Mouse (Mus musculus) ES-Bruce4 (cell line): ENCODE measurements around the gene Larp1.

ENCODE experiments used
- CTCF ChIP-seq: IDR thresholded peaks from one replicate; pipeline ENCODE4 v1.8.1; 2011; ENCODE audit warnings: low read depth, low read length
- EP300 ChIP-seq: IDR thresholded peaks from 2 replicates; pipeline ENCODE4 v1.6.1; 2011; ENCODE audit warnings: low read depth, low read length; ENCODE audit not compliant: insufficient read depth
- POLR2A ChIP-seq: IDR thresholded peaks from one replicate; pipeline ENCODE4 v1.8.1; 2011; ENCODE audit warnings: low read length; ENCODE audit not compliant: insufficient read depth

DNA sequence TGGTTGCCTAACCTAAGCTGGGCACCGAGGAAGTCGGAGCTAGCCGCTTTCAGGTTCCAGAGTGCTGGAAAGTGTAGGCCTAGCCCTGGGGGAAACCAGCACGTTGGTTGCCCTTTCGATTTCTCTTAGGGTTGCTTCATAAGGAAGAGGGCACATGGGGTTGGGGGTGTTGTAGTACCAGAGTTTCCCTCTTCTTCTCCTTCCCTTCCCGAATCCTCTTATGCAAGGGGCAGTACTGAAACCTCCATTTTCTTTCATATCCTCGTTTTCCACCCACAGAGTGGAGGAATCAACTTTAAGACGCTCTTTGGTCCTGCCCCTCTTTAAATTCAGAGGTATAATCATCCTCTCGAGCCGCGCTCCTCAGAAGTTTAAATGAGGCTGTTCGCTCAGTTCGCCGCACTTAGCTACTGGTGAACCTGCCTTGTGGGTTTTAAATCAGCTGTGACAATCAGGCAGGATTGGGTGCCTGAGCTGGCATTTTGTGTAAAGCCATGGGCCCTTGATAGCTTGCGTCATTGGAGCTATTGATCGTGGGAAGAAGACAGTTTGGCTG lies 1.4 kb downstream of the Larp1 start:
- TF ChIP-seq CTCF (no peak), POLR2A (no peak), EP300 (no peak)
